Mouse (Mus musculus) G1E (cell line): Measurements from ENCODE around the gene Tbc1d10b. TPM values are rescaled to one million over a fixed set of nuclear protein-coding genes. Genes with fewer than 3 reads are reported as not detected.

Experiments
- ATAC-seq: 2 replicates; pipeline ENCODE4 v1.8.0; 2016; ENCODE audit warnings: mild to moderate bottlenecking; ENCODE audit not compliant: insufficient number of reproducible peaks, poor library complexity, low FRiP score, severe bottlenecking; ENCODE audit errors: extremely low read depth
- DNase-seq: peaks from one replicate; pipeline ENCODE4 v3.0.0; 2012; ENCODE audit warnings: low spot score
- H3K27me3 ChIP-seq: 2 replicates; pipeline ENCODE4 v1.6.1; 2012; ENCODE audit warnings: mild to moderate bottlenecking, low read length, inconsistent platforms; ENCODE audit not compliant: insufficient read depth
- H3K36me3 ChIP-seq: replicated peaks from 2 replicates; pipeline ENCODE3; 2012; ENCODE audit warnings: mild to moderate bottlenecking, inconsistent platforms
- H3K4me1 ChIP-seq: 2 replicates; pipeline ENCODE4 v1.6.1; 2012; ENCODE audit warnings: low read depth, low read length, inconsistent platforms, mixed read lengths; ENCODE audit not compliant: insufficient read depth
- H3K4me3 ChIP-seq: 2 replicates; pipeline ENCODE4 v1.5.1; 2012; ENCODE audit warnings: low read depth, mild to moderate bottlenecking, inconsistent platforms, low read length, moderate library complexity, mixed read lengths
- H3K9me3 ChIP-seq: replicated peaks from 2 replicates; pipeline ENCODE4 v1.6.1; 2012; ENCODE audit warnings: inconsistent platforms
- CTCF ChIP-seq: IDR thresholded peaks from 2 replicates; pipeline ENCODE4 v1.5.1; 2012; ENCODE audit warnings: low read depth, low read length, inconsistent platforms, mixed read lengths
- GATA1 ChIP-seq: IDR thresholded peaks from 2 replicates; pipeline ENCODE4 v1.6.1; 2012; ENCODE audit warnings: borderline replicate concordance, low read length, inconsistent platforms, mixed read lengths
- GATA2 ChIP-seq: IDR thresholded peaks from 2 replicates; pipeline ENCODE4 v1.6.1; 2012; ENCODE audit warnings: low read depth, low read length, inconsistent platforms, borderline replicate concordance
- POLR2AphosphoS5 ChIP-seq: IDR thresholded peaks from 2 replicates; pipeline ENCODE4 v1.6.1; 2012; ENCODE audit warnings: low read depth, low read length, inconsistent platforms; ENCODE audit not compliant: insufficient replicate concordance
- TAL1 ChIP-seq: conservative IDR thresholded peaks from 2 replicates; pipeline ENCODE4 v1.6.1; 2012; ENCODE audit warnings: low read depth, low read length, inconsistent platforms, mixed read lengths
- polyA plus RNA-seq: library from polyadenylated mRNA; stranded (reverse); fragments of >175 nt; gene quantifications from 2 replicates; pipeline ENCODE4 v1.2.3, GENCODE M21; 2012
- total RNA-seq, 2 experiments: library from RNA; stranded (forward) in 1 of 2; stranded (reverse) in 1 of 2; fragments of 200-1000 nt in 1 of 2; fragments of >200 nt in 1 of 2; fragmentation: Nextera tagmentation in 1 of 2; gene quantifications; 2 replicates each; pipeline ENCODE4 v1.2.3; 2014 to 2017

The Tbc1d10b gene
- total and polyA plus RNA-seq, 3 experiments, result 26.7 to 74.1 (median 40.1) TPM

DNA sequence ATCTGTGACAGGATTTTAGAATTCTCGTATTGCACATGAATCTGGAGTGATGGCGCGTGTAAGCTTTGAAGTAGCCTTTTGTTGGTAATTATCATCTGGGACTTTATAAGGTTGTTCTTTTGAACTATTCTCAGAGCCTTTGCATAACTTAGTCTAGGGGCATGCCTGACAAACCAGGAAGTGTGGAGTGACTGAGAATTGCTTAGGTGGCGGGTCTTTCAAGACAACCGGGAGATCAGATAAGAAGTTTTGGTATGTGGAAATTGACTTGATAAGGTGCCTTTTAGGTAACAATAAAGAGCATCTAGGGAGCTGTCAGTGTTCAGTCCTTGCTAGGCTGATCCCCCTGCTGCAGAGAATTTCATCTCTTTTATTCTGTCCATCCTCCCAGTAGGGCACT, 41.8 kb downstream of the Tbc1d10b start:
- Histone ChIP-seq H3K4me1 (peaks cover 51% of the 10 kb centered on the region), H3K27me3 (no peaks in the 10 kb centered on the region), H3K9me3 (peaks cover 2% of the 10 kb centered on the region), H3K36me3 (no peaks in the 10 kb centered on the region), H3K4me3 (no peak overlapping the region)
- no peak for ATAC-seq
- DNase-seq, result no peak
- TF ChIP-seq GATA2 (no peak), GATA1 (no peak), POLR2AphosphoS5 (no peak), TAL1 (no peak), CTCF (no peak)

DNA sequence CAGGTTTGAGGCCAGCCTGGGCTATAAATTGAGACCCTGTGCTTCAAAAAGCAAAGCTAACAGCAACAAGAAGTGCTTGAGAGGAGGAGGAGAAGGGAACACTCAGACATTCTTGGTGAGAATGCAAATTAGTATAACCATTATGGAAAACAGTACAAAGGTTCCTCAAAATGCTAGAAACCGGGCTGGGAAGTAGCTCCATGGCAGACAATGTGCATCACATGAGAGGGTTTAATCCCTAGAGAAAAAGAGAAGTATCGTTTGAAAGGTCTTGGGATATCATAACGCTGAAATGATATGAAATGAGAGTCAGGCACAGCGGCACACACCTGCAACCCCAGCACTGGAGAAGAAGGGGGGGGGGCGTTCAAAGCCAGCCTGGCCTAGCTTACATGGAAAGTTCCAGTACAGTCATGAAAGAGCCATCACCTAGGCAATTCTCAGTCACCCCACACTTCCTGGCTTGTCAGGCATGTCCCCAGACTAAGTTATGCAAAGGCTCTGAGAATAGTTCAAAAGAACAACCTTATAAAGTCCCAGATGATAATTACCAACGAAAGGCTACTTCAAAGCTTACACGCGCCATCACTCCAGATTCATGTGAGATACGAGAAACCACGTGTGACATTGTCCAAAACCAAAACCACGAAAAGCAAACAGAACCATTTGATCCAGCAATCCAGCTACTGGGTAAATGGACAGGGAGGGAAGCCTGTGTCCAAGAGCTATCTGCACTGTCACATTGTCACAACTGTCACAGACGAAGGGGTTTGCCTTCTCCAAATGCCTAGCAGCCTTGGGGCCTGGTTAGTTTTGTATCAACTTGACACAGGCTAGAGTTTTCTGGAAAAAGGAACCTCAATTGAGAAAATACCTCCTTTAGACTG, 42.4 kb downstream of the Tbc1d10b start:
- H3K36me3 ChIP-seq, result no peaks in the 10 kb centered on the region
- peaks cover 2% of the 10 kb centered on the region for H3K9me3 ChIP-seq
- H3K4me3 ChIP-seq, result no peak overlapping the region
- H3K4me1 ChIP-seq, result peaks cover 51% of the 10 kb centered on the region
- no peak for ATAC-seq
- no peak for TF ChIP-seq CTCF
- no peak for TF ChIP-seq TAL1
- no peak for TF ChIP-seq GATA1
- no peak for TF ChIP-seq POLR2AphosphoS5
- TF ChIP-seq GATA2, result no peak
- H3K27me3 ChIP-seq, result no peaks in the 10 kb centered on the region
- no peak for DNase-seq

DNA sequence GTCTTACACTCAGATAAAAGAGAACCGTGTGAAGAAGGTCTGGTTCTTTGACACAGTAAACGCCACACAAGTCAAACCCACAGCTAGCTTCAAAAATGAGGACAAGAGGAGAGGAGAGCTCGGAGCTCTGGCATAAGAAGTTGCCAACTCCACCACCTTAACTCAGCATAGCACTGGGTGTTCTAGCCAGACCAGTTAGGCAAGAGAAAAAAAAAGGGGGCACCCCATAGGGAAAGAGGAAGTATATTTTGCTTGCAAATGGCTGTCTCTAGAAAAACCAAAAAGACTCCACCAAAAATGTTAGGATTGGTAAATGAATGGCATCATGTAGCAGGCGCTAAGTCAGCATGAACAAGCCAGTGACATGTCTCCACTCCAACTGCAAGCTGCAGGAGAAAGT, 44.3 kb downstream of the Tbc1d10b start:
- Histone ChIP-seq H3K27me3 (no peaks in the 10 kb centered on the region), H3K4me1 (peaks cover 50% of the 10 kb centered on the region), H3K4me3 (no peak overlapping the region), H3K36me3 (no peaks in the 10 kb centered on the region), H3K9me3 (peaks cover 2% of the 10 kb centered on the region)
- ATAC-seq (no peak), DNase-seq (no peak)
- TF ChIP-seq GATA1 (no peak), GATA2 (no peak), TAL1 (no peak), CTCF (no peak), POLR2AphosphoS5 (no peak)

DNA sequence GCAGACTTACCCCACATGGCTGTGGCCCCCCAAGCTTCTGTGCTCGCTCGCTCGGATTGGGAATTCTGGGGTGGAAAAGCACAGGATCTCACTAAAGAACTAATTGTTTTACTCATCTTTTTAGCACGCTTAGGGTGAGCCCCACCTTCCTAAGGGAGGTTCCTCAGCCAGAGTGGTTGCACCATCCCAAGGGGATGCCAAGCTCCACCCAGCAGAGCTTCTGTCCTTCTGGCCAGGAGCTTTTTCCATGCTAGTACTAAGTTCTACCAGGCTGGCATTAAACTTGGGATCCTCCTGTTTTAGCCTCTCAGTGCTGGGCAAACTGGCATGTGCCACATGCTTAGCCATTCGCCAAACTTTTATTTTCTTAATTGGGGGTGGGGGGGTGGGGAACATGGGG, 45.7 kb downstream of the Tbc1d10b start:
- TF ChIP-seq GATA2 (no peak), CTCF (no peak), POLR2AphosphoS5 (no peak), TAL1 (no peak), GATA1 (no peak)
- H3K4me3 ChIP-seq, result no peak overlapping the region
- ATAC-seq (no peak), DNase-seq (no peak)
- H3K4me1 ChIP-seq, result peaks cover 51% of the 10 kb centered on the region
- no peaks in the 10 kb centered on the region for H3K27me3 ChIP-seq
- H3K9me3 ChIP-seq, result peaks cover 2% of the 10 kb centered on the region
- no peaks in the 10 kb centered on the region for H3K36me3 ChIP-seq

GRCm38 (mm10) chr7:127157548-127157947, 50.7 kb downstream of the Tbc1d10b start:
- H3K4me1 ChIP-seq, result peaks cover 47% of the 10 kb centered on the region
- DNase-seq (no peak), ATAC-seq (no peak)
- TF ChIP-seq POLR2AphosphoS5, result no peak
- no peak for TF ChIP-seq TAL1
- TF ChIP-seq CTCF, result no peak
- TF ChIP-seq GATA2, result no peak
- no peak for TF ChIP-seq GATA1
- H3K4me3 ChIP-seq, result no peak overlapping the region
- H3K9me3 ChIP-seq, result no peaks in the 10 kb centered on the region
- H3K27me3 ChIP-seq, result no peaks in the 10 kb centered on the region; the same call in 1 of the 2 replicates
- no peaks in the 10 kb centered on the region for H3K36me3 ChIP-seq

DNA sequence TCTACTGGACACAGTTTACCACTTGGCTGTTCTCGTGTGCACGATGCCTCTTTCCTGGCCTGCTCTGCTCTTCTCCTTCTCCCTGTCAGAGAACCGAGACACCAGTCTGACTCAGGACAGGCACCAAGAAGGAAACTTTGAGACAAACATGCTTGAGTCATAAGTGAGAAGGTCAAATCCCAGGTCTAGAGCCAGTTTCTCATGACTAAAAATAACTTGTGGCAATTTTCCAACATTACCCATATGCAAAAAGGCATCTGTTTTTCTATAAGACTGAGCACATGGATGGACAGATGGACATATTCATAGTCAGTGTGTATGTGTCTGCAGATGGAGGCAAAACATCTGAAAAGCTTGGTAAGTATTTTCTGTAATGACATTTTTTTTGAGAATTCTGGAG, 54.8 kb downstream of the Tbc1d10b start:
- no peak for TF ChIP-seq POLR2AphosphoS5
- Histone ChIP-seq H3K27me3 (no peaks in the 10 kb centered on the region; the same call in 1 of the 2 replicates), H3K4me3 (no peak overlapping the region), H3K36me3 (no peaks in the 10 kb centered on the region), H3K4me1 (peaks cover 52% of the 10 kb centered on the region), H3K9me3 (no peaks in the 10 kb centered on the region)
- DNase-seq, result no peak
- no peak for ATAC-seq

GRCm38 (mm10) chr7:127152464-127152863, 55.8 kb downstream of the Tbc1d10b start:
- TF ChIP-seq GATA2, result no peak
- no peak for TF ChIP-seq CTCF
- no peak for TF ChIP-seq GATA1
- TF ChIP-seq POLR2AphosphoS5, result no peak
- TF ChIP-seq TAL1, result no peak
- no peak overlapping the region for H3K4me3 ChIP-seq
- no peaks in the 10 kb centered on the region for H3K9me3 ChIP-seq
- peaks cover 54% of the 10 kb centered on the region for H3K4me1 ChIP-seq
- DNase-seq (no peak), ATAC-seq (no peak)
- H3K27me3 ChIP-seq, result no peaks in the 10 kb centered on the region; the same call in 1 of the 2 replicates
- no peaks in the 10 kb centered on the region for H3K36me3 ChIP-seq
